Mouse (Mus musculus) G1E (cell line): Measurements from ENCODE around the gene Ctbp1. TPM values are rescaled to one million over a fixed set of nuclear protein-coding genes. Genes with fewer than 3 reads are reported as not detected.

Experiments
- ATAC-seq: 2 replicates; pipeline ENCODE4 v1.8.0; 2016; ENCODE audit warnings: mild to moderate bottlenecking; ENCODE audit not compliant: insufficient number of reproducible peaks, poor library complexity, low FRiP score, severe bottlenecking; ENCODE audit errors: extremely low read depth
- DNase-seq: peaks from one replicate; pipeline ENCODE4 v3.0.0; 2012; ENCODE audit warnings: low spot score
- H3K27me3 ChIP-seq: 2 replicates; pipeline ENCODE4 v1.6.1; 2012; ENCODE audit warnings: mild to moderate bottlenecking, low read length, inconsistent platforms; ENCODE audit not compliant: insufficient read depth
- H3K36me3 ChIP-seq: replicated peaks from 2 replicates; pipeline ENCODE3; 2012; ENCODE audit warnings: mild to moderate bottlenecking, inconsistent platforms
- H3K4me1 ChIP-seq: 2 replicates; pipeline ENCODE4 v1.6.1; 2012; ENCODE audit warnings: low read depth, low read length, inconsistent platforms, mixed read lengths; ENCODE audit not compliant: insufficient read depth
- H3K4me3 ChIP-seq: 2 replicates; pipeline ENCODE4 v1.5.1; 2012; ENCODE audit warnings: low read depth, mild to moderate bottlenecking, inconsistent platforms, low read length, moderate library complexity, mixed read lengths
- H3K9me3 ChIP-seq: replicated peaks from 2 replicates; pipeline ENCODE4 v1.6.1; 2012; ENCODE audit warnings: inconsistent platforms
- CTCF ChIP-seq: IDR thresholded peaks from 2 replicates; pipeline ENCODE4 v1.5.1; 2012; ENCODE audit warnings: low read depth, low read length, inconsistent platforms, mixed read lengths
- GATA1 ChIP-seq: IDR thresholded peaks from 2 replicates; pipeline ENCODE4 v1.6.1; 2012; ENCODE audit warnings: borderline replicate concordance, low read length, inconsistent platforms, mixed read lengths
- GATA2 ChIP-seq: IDR thresholded peaks from 2 replicates; pipeline ENCODE4 v1.6.1; 2012; ENCODE audit warnings: low read depth, low read length, inconsistent platforms, borderline replicate concordance
- POLR2AphosphoS5 ChIP-seq: IDR thresholded peaks from 2 replicates; pipeline ENCODE4 v1.6.1; 2012; ENCODE audit warnings: low read depth, low read length, inconsistent platforms; ENCODE audit not compliant: insufficient replicate concordance
- TAL1 ChIP-seq: conservative IDR thresholded peaks from 2 replicates; pipeline ENCODE4 v1.6.1; 2012; ENCODE audit warnings: low read depth, low read length, inconsistent platforms, mixed read lengths
- polyA plus RNA-seq: library from polyadenylated mRNA; stranded (reverse); fragments of >175 nt; gene quantifications from 2 replicates; pipeline ENCODE4 v1.2.3, GENCODE M21; 2012
- total RNA-seq, 2 experiments: library from RNA; stranded (forward) in 1 of 2; stranded (reverse) in 1 of 2; fragments of 200-1000 nt in 1 of 2; fragments of >200 nt in 1 of 2; fragmentation: Nextera tagmentation in 1 of 2; gene quantifications; 2 replicates each; pipeline ENCODE4 v1.2.3; 2014 to 2017

Ctbp1 gene
- total and polyA plus RNA-seq, 3 experiments, result 146 to 256 (median 164) TPM

- Histone ChIP-seq H3K4me1 (peaks cover 58% of the 10 kb centered on the region), H3K27me3 (peaks cover 29% of the 10 kb centered on the region), H3K4me3 (no peak overlapping the region), H3K9me3 (no peaks in the 10 kb centered on the region), H3K36me3 (no peaks in the 10 kb centered on the region)
- TF ChIP-seq GATA1, result no peak
- no peak for TF ChIP-seq CTCF
- DNase-seq, result no peak
- ATAC-seq, result no peak
Observed at GRCm38 (mm10) chr5:33224491-33224890, 50.3 kb downstream of the Ctbp1 start.

GRCm38 (mm10) chr5:33222841-33223744 lies 51.7 kb downstream of the Ctbp1 start:
- H3K4me3 ChIP-seq, result no peak overlapping the region
- no peak for DNase-seq
- no peaks in the 10 kb centered on the region for H3K36me3 ChIP-seq
- peaks cover 15% of the 10 kb centered on the region for H3K27me3 ChIP-seq
- no peak for ATAC-seq
- TF ChIP-seq TAL1, result no peak
- TF ChIP-seq CTCF, result no peak
- no peak for TF ChIP-seq GATA2
- TF ChIP-seq POLR2AphosphoS5, result no peak
- TF ChIP-seq GATA1, result no peak
- H3K4me1 ChIP-seq, result peaks cover 69% of the 10 kb centered on the region
- H3K9me3 ChIP-seq, result no peaks in the 10 kb centered on the region

- H3K4me3 ChIP-seq, result no peak overlapping the region
- no peak for DNase-seq
- peaks cover 12% of the 10 kb centered on the region for H3K27me3 ChIP-seq
- peaks cover 73% of the 10 kb centered on the region for H3K4me1 ChIP-seq
- H3K9me3 ChIP-seq, result no peaks in the 10 kb centered on the region
- no peaks in the 10 kb centered on the region for H3K36me3 ChIP-seq
- TF ChIP-seq CTCF (no peak), POLR2AphosphoS5 (no peak), GATA2 (no peak), GATA1 (no peak), TAL1 (no peak)
- ATAC-seq, result no peak
Observed at GRCm38 (mm10) chr5:33222389-33222788, 52.4 kb downstream of the Ctbp1 start.

GRCm38 (mm10) chr5:33220350-33221044 lies 54.3 kb downstream of the Ctbp1 start:
- H3K27me3 ChIP-seq, result peaks cover 16% of the 10 kb centered on the region
- peaks cover 3% of the 10 kb centered on the region for H3K36me3 ChIP-seq
- H3K4me3 ChIP-seq, result no peak overlapping the region
- TF ChIP-seq GATA2 (no peak), GATA1 (no peak), POLR2AphosphoS5 (no peak), TAL1 (no peak), CTCF (no peak)
- H3K4me1 ChIP-seq, result peaks cover 92% of the 10 kb centered on the region
- no peaks in the 10 kb centered on the region for H3K9me3 ChIP-seq
- ATAC-seq (no peak), DNase-seq (no peak)

- ATAC-seq (no peak), DNase-seq (no peak)
- H3K4me1 ChIP-seq, result peaks cover 90% of the 10 kb centered on the region
- peaks cover 3% of the 10 kb centered on the region for H3K36me3 ChIP-seq
- TF ChIP-seq TAL1, result no peak
- TF ChIP-seq CTCF, result no peak
- no peak for TF ChIP-seq GATA1
- TF ChIP-seq GATA2, result no peak
- no peak for TF ChIP-seq POLR2AphosphoS5
- H3K4me3 ChIP-seq, result no peak overlapping the region
- H3K9me3 ChIP-seq, result no peaks in the 10 kb centered on the region
- peaks cover 21% of the 10 kb centered on the region for H3K27me3 ChIP-seq
Observed at GRCm38 (mm10) chr5:33219831-33220230, 55.0 kb downstream of the Ctbp1 start.

GRCm38 (mm10) chr5:33218746-33219449 lies 55.9 kb downstream of the Ctbp1 start:
- ATAC-seq (no peak), DNase-seq (no peak)
- peaks cover 86% of the 10 kb centered on the region for H3K4me1 ChIP-seq

More at GRCm38 (mm10) chr5:33218746-33219449, 55.9 kb downstream of the Ctbp1 start:
- Histone ChIP-seq H3K9me3 (no peaks in the 10 kb centered on the region), H3K27me3 (peaks cover 30% of the 10 kb centered on the region), H3K4me3 (no peak overlapping the region), H3K36me3 (peaks cover 11% of the 10 kb centered on the region)
- no peak for TF ChIP-seq TAL1
- TF ChIP-seq CTCF, result no peak
- TF ChIP-seq GATA2, result no peak
- no peak for TF ChIP-seq GATA1
- TF ChIP-seq POLR2AphosphoS5, result no peak
